Mouse (Mus musculus): ENCODE results near the gene Lrrc4c. TPM values are rescaled to one million over a fixed set of nuclear protein-coding genes. Genes with fewer than 3 reads are reported as not detected.

The Lrrc4c gene
- total and polyA plus RNA-seq, 3 experiments: not detected

- no peaks in the 10 kb centered on the region for H3K4me1 ChIP-seq (ENCODE audit: control insufficient read depth in 1 of 2, insufficient read depth in 2 of 2)
- H3K9ac ChIP-seq (ENCODE audit: insufficient read depth, low read depth): no peak overlapping the region
- H3K9me3 ChIP-seq (replicated peaks; ENCODE audit: low read length): peaks cover 7% of the 10 kb centered on the region
- H3K27me3 ChIP-seq (replicated peaks): no peaks in the 10 kb centered on the region
- no peak overlapping the region for H3K27ac ChIP-seq (ENCODE audit: insufficient read depth, low read depth)
- H3K36me3 ChIP-seq (replicated peaks in 1 of 2; ENCODE audit: control insufficient read depth in 1 of 2, insufficient read depth in 1 of 2, low read length in 1 of 2): no peaks in the 10 kb centered on the region
- DNase-seq (ENCODE audit: extremely low read depth): no peak
- in situ Hi-C loops (cut with MboI; ENCODE audit: low pct_ligation_motif_present, low pct_unique_long_range_greater_than_20kb, low sequenced_read_pairs): no loop called here
- H3K79me2 ChIP-seq (replicated peaks; ENCODE audit: control insufficient read depth, extremely low read depth, insufficient read depth, poor library complexity, severe bottlenecking): no peaks in the 10 kb centered on the region
- H3K4me2 ChIP-seq (ENCODE audit: insufficient read depth, low read depth, poor library complexity, severe bottlenecking): no peak overlapping the region
- H3K4me3 ChIP-seq (replicated peaks in 1 of 3; ENCODE audit: low read depth in 2 of 3, low read length in 2 of 3, poor library complexity in 1 of 3): no peak overlapping the region
- dilution Hi-C loops (cut with MboI; ENCODE audit: extremely low pct_ligation_motif_present, extremely low pct_unique_long_range_greater_than_20kb, low sequenced_read_pairs): no loop called here
- TF ChIP-seq BHLHE40 (IDR thresholded peaks at IDR 0.05; ENCODE audit: low read depth, low read length): no peak
- TF ChIP-seq POLR2A (IDR thresholded peaks at IDR 0.05; ENCODE audit: low read depth, low read length): no peak
- TF ChIP-seq ZC3H11A (IDR thresholded peaks at IDR 0.05; ENCODE audit: low read depth, low read length): no peak
- no peak for TF ChIP-seq ZKSCAN1 (IDR thresholded peaks at IDR 0.05; ENCODE audit: borderline replicate concordance, low read depth, low read length)
- no peak for TF ChIP-seq MAFK (IDR thresholded peaks at IDR 0.05; ENCODE audit: insufficient replicate concordance, low read length)
- no peak for TF ChIP-seq PAX5 (IDR thresholded peaks at IDR 0.05; ENCODE audit: low read length)
- no peak for TF ChIP-seq MAX (IDR thresholded peaks at IDR 0.05; ENCODE audit: low read length)
- TF ChIP-seq RCOR1 (conservative IDR thresholded peaks at IDR 0.05; ENCODE audit: low read depth, low read length): no peak
Observed at GRCm38 (mm10) chr2:97165745-97166144, 847.8 kb downstream of the Lrrc4c start.

- Histone ChIP-seq H3K4me2 (ENCODE audit: insufficient read depth, low read depth, poor library complexity, severe bottlenecking) (no peak overlapping the region), H3K79me2 (replicated peaks; ENCODE audit: control insufficient read depth, extremely low read depth, insufficient read depth, poor library complexity, severe bottlenecking) (no peaks in the 10 kb centered on the region), H3K4me3 (replicated peaks in 1 of 3; ENCODE audit: low read depth in 2 of 3, low read length in 2 of 3, poor library complexity in 1 of 3) (no peak overlapping the region), H3K27ac (ENCODE audit: insufficient read depth, low read depth) (no peak overlapping the region), H3K9me3 (replicated peaks; ENCODE audit: low read length) (peaks cover 18% of the 10 kb centered on the region), H3K27me3 (replicated peaks) (no peaks in the 10 kb centered on the region), H3K4me1 (ENCODE audit: control insufficient read depth in 1 of 2, insufficient read depth in 2 of 2) (no peaks in the 10 kb centered on the region), H3K9ac (ENCODE audit: insufficient read depth, low read depth) (no peak overlapping the region), H3K36me3 (replicated peaks in 1 of 2; ENCODE audit: control insufficient read depth in 1 of 2, insufficient read depth in 1 of 2, low read length in 1 of 2) (no peaks in the 10 kb centered on the region)
- no peak for DNase-seq (ENCODE audit: extremely low read depth)
- in situ Hi-C loops (cut with MboI; ENCODE audit: low pct_ligation_motif_present, low pct_unique_long_range_greater_than_20kb, low sequenced_read_pairs): no loop called here
- dilution Hi-C loops (cut with MboI; ENCODE audit: extremely low pct_ligation_motif_present, extremely low pct_unique_long_range_greater_than_20kb, low sequenced_read_pairs): no loop called here
- TF ChIP-seq USF1 (IDR thresholded peaks at IDR 0.05; ENCODE audit: low read depth, low read length): no peak
- TF ChIP-seq BHLHE40 (IDR thresholded peaks at IDR 0.05; ENCODE audit: low read depth, low read length): no peak
- no peak for TF ChIP-seq ELF1 (IDR thresholded peaks at IDR 0.05; ENCODE audit: low read depth, low read length)
- no peak for TF ChIP-seq TCF12 (IDR thresholded peaks at IDR 0.05; ENCODE audit: low read depth, low read length)
- TF ChIP-seq ZMIZ1 (IDR thresholded peaks at IDR 0.05; ENCODE audit: low read depth, low read length): no peak
- no peak for TF ChIP-seq ZNF384 (IDR thresholded peaks at IDR 0.05; ENCODE audit: low read depth, low read length)
- no peak for TF ChIP-seq NRF1 (IDR thresholded peaks at IDR 0.05; ENCODE audit: low read depth, low read length)
- no peak for TF ChIP-seq HCFC1 (IDR thresholded peaks at IDR 0.05; ENCODE audit: low read depth, low read length)
- no peak for TF ChIP-seq SMC3 (IDR thresholded peaks at IDR 0.05; ENCODE audit: low read depth, low read length)
- TF ChIP-seq MYC (IDR thresholded peaks at IDR 0.05; ENCODE audit: low read depth, low read length): no peak
Observed at GRCm38 (mm10) chr2:97178399-97178798, 860.4 kb downstream of the Lrrc4c start.

All from CH12.LX (cell line).